Mouse (Mus musculus) layer of hippocampus, adult 9-10 months (tissue): ENCODE measurements around the gene C1qtnf2.
A peak's percentile ranks its signal among the peaks of the same experiment; 100 is the strongest.

Experiments
- DNase-seq: peaks from one replicate; pipeline ENCODE4 v3.0.0; 2022; ENCODE audit warnings: low spot score

Gene C1qtnf2

DNA sequence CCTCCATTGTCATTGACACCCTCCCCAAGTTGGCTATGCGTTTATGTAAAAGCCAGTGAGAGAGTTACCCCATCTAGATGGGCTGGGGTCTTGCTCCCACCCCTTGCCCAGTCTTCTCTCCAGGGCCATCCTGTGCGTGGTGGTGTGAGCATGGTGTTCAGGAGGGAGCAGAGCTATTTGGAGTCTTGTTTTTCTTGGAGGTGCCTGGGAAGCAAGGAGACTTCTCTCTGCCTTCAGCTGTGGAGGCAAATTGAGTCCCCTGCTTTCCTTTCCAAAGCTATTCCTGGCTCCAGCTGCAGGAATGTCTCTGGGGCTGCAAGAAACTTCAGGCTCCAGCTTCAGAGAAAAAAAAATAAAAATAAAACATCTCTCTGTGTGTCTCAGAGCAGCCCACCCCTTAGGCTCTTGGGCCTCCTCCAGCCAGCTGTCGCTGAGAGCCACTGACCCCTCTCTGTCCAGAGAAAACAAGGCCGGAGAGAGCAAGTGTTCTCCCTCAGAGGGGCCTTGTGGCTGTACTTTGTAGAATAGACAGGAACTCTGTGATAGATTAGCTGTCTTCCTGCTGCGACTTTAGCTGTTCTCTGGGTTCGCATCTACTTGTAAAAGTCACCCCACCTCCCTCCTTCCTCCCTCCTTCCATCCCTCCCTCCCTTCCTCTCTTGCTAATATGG lies 9.2 kb downstream of the C1qtnf2 start:
- no peak for DNase-seq

DNA sequence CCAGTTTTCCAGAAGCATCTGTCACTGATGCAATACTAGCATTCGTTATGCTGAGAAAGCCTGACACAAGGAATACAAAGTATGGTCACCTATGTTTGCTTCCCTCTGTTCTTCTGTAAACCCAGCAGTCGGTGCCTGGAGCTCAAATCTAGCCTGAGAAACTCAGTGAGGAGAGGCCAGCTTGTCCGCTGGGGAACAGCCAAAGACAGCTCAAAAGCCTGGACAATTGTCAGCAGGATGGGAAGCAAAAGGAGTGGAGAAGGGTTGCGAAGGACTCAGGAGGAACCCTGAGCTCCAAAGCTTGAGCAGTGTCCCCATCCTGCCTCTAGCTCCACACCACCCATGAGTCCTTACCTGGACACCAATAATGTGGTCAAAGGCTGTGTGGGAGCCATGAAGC lies 10.0 kb downstream of the C1qtnf2 start:
- DNase-seq: no peak

DNA sequence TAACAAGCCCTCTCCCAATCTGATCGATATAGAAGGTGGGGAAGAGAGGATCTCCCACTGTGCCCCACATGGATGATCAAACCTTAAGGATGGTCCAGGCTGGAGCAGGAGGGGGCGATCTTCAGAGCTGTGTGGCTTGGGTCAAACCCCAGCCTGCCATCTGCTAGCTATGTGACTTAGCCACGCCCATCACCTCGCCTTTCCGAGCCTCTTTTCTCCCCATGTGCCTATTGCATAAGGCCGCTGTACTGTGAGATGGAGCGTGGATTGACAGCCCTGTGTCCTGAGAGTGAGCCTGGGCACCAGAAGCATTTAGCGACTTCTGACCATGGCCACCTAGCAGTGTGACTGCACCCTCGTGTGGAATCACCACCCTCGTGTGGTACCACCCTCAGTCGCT lies 10.6 kb downstream of the C1qtnf2 start:
- no peak for DNase-seq

DNA sequence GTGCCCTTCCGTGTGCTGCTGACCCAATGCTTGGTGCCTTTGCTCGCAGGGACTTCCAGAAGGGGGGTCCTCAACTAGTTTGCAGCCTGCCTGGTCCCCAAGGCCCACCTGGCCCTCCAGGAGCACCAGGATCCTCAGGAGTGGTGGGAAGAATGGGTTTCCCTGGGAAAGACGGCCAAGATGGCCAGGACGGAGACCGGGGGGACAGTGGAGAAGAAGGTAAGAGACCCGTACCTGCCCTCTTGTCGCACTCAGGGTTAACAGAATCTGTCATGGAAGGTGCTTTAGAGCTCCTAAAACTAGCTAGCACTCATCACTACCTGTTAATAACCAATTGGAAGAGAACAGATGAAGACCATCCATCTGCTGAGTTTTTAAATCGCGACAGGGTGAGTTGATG lies 11.8 kb downstream of the C1qtnf2 start:
- no peak for DNase-seq

- DNase-seq: peak; percentile 66
These were observed 18.6 kb downstream of the C1qtnf2 start for GRCm38 (mm10) chr11:43492663-43493062.

- DNase-seq: peak; percentile 61
These were observed 19.8 kb downstream of the C1qtnf2 start for GRCm38 (mm10) chr11:43493815-43494409.

DNA sequence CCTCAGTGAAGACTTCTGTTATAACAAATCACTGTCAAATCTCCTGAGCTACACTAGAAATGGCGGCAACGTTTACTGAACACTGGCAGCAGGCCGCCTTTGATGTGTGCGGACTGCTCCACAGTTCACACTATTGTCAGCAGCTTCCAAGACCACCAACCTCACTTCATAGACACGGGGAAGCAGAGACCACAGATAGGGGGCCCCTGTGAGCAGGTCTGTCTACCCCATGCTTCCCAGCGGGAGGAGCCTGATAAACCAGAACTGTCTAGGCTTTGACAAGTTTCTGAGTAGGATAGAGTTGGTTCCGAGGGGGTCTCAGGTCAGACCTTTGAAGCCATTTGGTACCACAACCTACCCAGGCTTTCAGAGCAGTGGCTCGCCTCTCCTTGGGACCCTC lies 21.0 kb downstream of the C1qtnf2 start:
- DNase-seq: no peak

DNA sequence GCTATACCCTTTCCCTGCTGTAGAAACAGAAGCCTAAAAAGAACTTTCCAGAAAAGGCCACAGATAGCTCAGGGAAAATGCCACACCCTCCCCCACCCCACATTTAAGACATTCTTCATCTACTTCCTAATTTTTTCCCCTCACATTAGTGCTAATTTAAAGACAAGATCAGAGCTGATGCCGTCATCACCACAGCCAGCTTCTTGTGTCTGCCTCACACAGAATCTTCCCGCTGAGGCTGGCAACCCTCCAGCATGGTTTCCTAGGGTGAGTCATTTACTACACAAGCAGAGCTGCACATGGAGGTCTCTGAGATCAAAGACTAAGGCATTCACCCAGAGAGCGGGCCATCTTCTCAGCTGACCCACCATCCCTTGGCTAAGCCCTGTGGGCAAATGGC lies 21.5 kb downstream of the C1qtnf2 start:
- DNase-seq: no peak

DNA sequence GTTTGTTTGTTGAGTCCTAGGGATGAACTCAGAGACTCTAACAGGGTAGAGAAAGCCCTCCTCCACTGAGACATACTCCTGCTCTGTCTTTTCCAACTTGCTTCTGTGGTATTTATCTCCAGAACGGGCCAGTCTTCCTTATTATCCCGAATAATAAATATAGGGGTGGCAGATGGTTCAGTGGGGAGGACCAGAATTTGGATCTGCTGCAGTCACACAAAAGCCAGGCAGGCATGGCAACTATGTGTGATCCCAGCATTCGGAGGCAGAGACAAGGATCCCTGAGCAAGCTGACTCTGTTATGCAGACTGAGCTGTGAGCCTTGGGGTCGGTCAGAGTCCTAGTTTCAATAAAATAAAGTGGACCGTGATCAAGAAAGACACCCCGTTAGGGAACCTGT lies 27.2 kb downstream of the C1qtnf2 start:
- peak; percentile 31 for DNase-seq

DNA sequence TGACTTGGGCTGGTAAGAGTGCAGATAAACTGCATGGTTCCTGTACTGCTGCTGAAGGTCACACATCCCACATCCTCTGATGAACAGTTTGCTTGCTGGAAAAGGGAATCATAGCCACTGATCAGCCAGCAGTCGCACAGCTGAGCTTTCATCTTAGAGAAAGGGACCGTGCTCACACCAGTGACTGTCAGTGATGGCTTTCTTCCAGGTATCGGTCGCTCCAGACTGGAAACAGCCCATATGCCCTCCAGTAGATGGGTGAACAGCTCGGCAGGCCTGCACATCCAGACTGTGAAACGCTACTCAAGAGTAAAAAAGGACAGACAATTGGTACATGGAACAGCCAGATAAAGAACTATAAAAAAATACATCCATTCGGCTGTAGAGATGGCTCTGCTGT lies 31.1 kb downstream of the C1qtnf2 start:
- no peak for DNase-seq

GRCm38 (mm10) chr11:43507976-43508375 lies 33.9 kb downstream of the C1qtnf2 start:
- peak; percentile 36 for DNase-seq

- DNase-seq: no peak
These were observed 35.8 kb downstream of the C1qtnf2 start for GRCm38 (mm10) chr11:43509878-43510277.

DNA sequence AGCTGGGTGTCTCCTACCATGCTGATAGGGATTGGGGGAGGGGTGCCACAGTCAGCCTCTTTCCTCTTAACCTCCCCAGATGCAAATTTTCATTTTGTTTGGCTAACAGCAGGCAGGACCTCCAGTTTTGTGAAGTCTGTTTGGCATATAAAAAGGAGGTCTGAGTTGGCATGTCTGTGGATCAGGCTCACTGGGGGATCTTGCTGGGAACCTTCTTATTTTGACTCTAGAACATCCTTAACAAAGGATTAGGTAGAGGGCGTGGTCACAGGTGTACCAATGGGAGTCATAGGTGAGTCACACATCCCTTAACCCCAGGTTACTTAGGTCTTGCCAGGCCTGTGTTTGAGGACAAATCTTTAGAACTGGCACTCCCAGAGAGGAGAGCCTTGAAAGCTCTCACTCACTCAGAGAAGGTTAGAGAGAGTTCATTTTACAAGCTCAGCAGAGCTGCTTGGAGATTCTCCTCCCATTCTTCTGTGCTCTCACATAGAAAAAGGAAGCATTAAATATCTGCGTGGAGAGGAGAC lies 38.6 kb downstream of the C1qtnf2 start:
- no peak for DNase-seq

DNA sequence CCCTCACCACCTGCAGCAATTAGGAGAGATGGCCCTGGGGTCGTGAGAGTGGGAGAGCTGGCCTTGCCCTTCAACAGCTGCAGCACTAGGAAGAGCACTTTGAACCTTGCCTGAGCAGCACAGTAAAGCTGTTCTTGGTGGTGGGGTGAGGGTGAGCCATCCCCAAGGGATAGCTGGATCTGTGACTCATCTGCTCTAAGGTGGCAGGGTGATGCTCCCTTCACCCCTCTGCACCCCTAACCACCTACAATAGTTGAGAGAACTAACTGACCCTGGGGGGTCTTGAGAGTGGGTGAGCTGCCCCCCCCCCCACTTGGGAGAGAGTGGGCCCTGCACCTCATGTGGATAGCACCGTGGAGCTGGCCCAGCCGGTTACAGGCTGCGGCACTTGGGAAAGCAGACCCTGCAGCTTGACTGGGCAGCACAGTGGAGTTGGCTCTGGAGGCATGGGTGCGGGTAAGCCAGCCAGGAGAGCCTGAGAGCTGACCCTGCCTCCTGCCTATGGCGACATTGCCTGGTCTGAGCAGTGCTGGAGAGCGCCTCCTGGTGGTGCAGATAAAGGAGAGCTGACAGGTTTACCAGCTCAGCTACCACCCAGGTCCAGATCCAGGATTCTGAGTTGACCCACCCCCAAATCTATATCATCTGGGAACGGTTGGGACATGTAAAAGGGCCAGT lies 42.4 kb downstream of the C1qtnf2 start:
- DNase-seq: no peak

GRCm38 (mm10) chr11:43517641-43518040 lies 43.6 kb downstream of the C1qtnf2 start:
- no peak for DNase-seq

GRCm38 (mm10) chr11:43518086-43518485 lies 44.0 kb downstream of the C1qtnf2 start:
- no peak for DNase-seq

DNA sequence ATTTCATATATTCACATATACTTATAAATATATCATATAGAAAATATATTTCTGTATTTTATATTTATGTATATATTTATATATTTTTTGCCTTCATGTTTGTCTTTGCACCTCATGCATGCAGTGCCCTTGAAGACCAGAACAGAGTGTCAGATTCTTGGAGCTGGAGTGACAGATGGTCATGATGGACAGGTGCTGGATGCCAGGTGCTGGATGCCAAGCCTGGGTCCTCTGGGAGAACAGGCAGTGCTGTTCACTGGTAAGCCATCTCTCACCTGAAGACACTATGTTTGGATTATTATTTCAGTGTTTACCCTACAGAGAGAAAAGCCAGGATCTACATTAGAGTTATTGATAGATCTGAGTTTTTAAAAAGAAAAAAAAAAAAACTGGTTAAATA lies 44.7 kb downstream of the C1qtnf2 start:
- DNase-seq: no peak

GRCm38 (mm10) chr11:43520521-43520920 lies 46.4 kb downstream of the C1qtnf2 start:
- DNase-seq: no peak

GRCm38 (mm10) chr11:43528078-43528682 lies 54.1 kb downstream of the C1qtnf2 start:
- DNase-seq: no peak

GRCm38 (mm10) chr11:43528683-43529499 lies 54.8 kb downstream of the C1qtnf2 start, which contains the start of gene Ccnjl:
Gene Ccnjl (plus strand): TSS chr11:43528784.
- DNase-seq: no peak

DNA sequence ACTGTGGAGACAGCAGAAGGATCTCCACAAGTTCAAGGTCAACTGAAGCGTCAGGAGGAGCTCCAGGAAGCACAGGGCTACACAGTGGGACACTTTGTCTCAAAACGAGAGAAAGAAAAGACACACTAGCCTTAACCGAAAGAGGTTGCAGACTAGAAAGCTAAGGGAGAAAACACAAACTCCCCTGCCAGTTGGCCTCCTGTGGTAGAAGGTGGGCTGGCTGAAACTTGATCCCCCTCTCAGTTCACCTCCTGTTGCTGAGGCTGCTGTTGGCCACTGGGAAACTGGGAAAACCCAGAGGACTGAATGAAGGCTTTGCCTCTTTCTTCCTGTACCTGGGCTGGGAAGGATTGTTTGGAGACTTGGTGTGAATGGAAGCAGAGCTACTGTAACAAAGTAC lies 56.0 kb downstream of the C1qtnf2 start:
- DNase-seq: no peak

GRCm38 (mm10) chr11:43531619-43532018 lies 57.5 kb downstream of the C1qtnf2 start:
- DNase-seq: no peak
